Comparison of ENCODE assay signal across 26 mouse cellular contexts in genomic region chr16:10845952-10846351, GRCm38 (mm10). TPM values are rescaled to one million over a fixed set of nuclear protein-coding genes. Genes with fewer than 3 reads are reported as not detected.
DNase-seq lines count a peak whose midpoint lies in the region; ATAC-seq lines count a peak whose summit lies in the region.
"Had no signal": no experiment of that assay in that cellular context is flagged by ENCODE, and none has a peak within 500 bp of the region (broad histone marks: within the 10 kb centered on the region; RNA-seq: fewer than 3 reads in every experiment).

No protein-coding gene starts in this region.

- H3K27me3 ChIP-seq in heart, embryonic 11.5 days (ENCODE audit: control insufficient read depth, insufficient read depth, low read length) = no peaks in the 10 kb centered on the region
- no peaks in the 10 kb centered on the region for H3K27me3 ChIP-seq in limb, embryonic 10.5 days (ENCODE audit: low read depth, poor library complexity, severe bottlenecking)
- H3K27me3 ChIP-seq in kidney, embryonic 14.5 days (ENCODE audit: control insufficient read depth, insufficient read depth, low read length) = no peaks in the 10 kb centered on the region
- H3K27me3 ChIP-seq: forebrain, embryonic 13.5 days; heart, embryonic 13.5 days; hindbrain, embryonic 12.5 days; hindbrain, embryonic 15.5 days had no signal

- WGBS in heart, embryonic 11.5 days (ENCODE audit: insufficient replicate concordance) = 77% methylated on average over 6 of the region's 6 CpGs
- WGBS in limb, embryonic 10.5 days = 88% methylated on average over 6 of the region's 6 CpGs
- WGBS in kidney, embryonic 14.5 days = 87% methylated on average over 6 of the region's 6 CpGs

- intact Hi-C loops in heart, postnatal 14 days (cut with DNase I) = loop anchor here (2.0 to 5.0 kb wide), 3 partner anchors 59 to 273 kb away; partner anchors contain the start of genes Socs1 and Tnp2

- H3K27ac ChIP-seq in heart, embryonic 11.5 days (ENCODE audit: low read depth, low read length) = 0 out of 2 replicates have a peak overlapping the region, but pooled peaks have one; percentile 4
- 0 out of 2 replicates have a peak overlapping the region, but pooled peaks have one; percentile 14 for H3K27ac ChIP-seq in limb, embryonic 10.5 days
- no peak overlapping the region for H3K27ac ChIP-seq in kidney, embryonic 14.5 days (ENCODE audit: low read depth, low read length)
- H3K27ac ChIP-seq: forebrain, embryonic 10.5 days; forebrain, embryonic 13.5 days; heart, embryonic 13.5 days; hindbrain, embryonic 12.5 days; hindbrain, embryonic 15.5 days had no signal

- H3K4me1 ChIP-seq in heart, embryonic 11.5 days (ENCODE audit: control insufficient read depth, insufficient read depth, low read length) = peaks cover 14% of the 10 kb centered on the region
- peaks cover 45% of the 10 kb centered on the region for H3K4me1 ChIP-seq in limb, embryonic 10.5 days
- peaks cover 20% of the 10 kb centered on the region for H3K4me1 ChIP-seq in kidney, embryonic 14.5 days (ENCODE audit: control insufficient read depth, insufficient read depth, low read length)

- no peak for ATAC-seq in heart, embryonic 11.5 days (replicated peaks; ENCODE audit: insufficient number of reproducible peaks, low FRiP score, low TSS enrichment)
- no peak for ATAC-seq in kidney, embryonic 14.5 days (ENCODE audit: low FRiP score, low TSS enrichment)
- ATAC-seq: forebrain, embryonic 13.5 days; forebrain, embryonic 16.5 days had no signal

- no peaks in the 10 kb centered on the region for H3K9me3 ChIP-seq in heart, embryonic 11.5 days (replicated peaks; ENCODE audit: control insufficient read depth, low read length)
- no peaks in the 10 kb centered on the region for H3K9me3 ChIP-seq in limb, embryonic 10.5 days (replicated peaks)
- H3K9me3 ChIP-seq in kidney, embryonic 14.5 days (ENCODE audit: control insufficient read depth, low read length) = no peaks in the 10 kb centered on the region
- H3K9me3 ChIP-seq: forebrain, embryonic 10.5 days; forebrain, embryonic 13.5 days; heart, embryonic 13.5 days; hindbrain, embryonic 12.5 days; hindbrain, embryonic 15.5 days had no signal

- no peak overlapping the region for H3K9ac ChIP-seq in heart, embryonic 11.5 days (ENCODE audit: low read depth, low read length)
- no peak overlapping the region for H3K9ac ChIP-seq in kidney, embryonic 14.5 days (ENCODE audit: low read depth, low read length)
- H3K9ac ChIP-seq: forebrain, embryonic 13.5 days; heart, embryonic 13.5 days; hindbrain, embryonic 12.5 days; hindbrain, embryonic 15.5 days had no signal

- no peaks in the 10 kb centered on the region for H3K36me3 ChIP-seq in heart, embryonic 11.5 days (ENCODE audit: control insufficient read depth, insufficient read depth, low read length)
- peaks cover 7% of the 10 kb centered on the region for H3K36me3 ChIP-seq in limb, embryonic 10.5 days
- no peaks in the 10 kb centered on the region for H3K36me3 ChIP-seq in kidney, embryonic 14.5 days (ENCODE audit: control insufficient read depth, insufficient read depth, low read length)
- H3K36me3 ChIP-seq: hindbrain, embryonic 12.5 days; hindbrain, embryonic 15.5 days had no signal

- H3K4me3 ChIP-seq in heart, embryonic 11.5 days (ENCODE audit: low read depth, low read length) = no peak overlapping the region
- H3K4me3 ChIP-seq in limb, embryonic 10.5 days = no peak overlapping the region
- no peak overlapping the region for H3K4me3 ChIP-seq in kidney, embryonic 14.5 days (ENCODE audit: low read length)
- H3K4me3 ChIP-seq: forebrain, embryonic 10.5 days; forebrain, embryonic 13.5 days; heart, embryonic 13.5 days; hindbrain, embryonic 12.5 days; hindbrain, embryonic 15.5 days had no signal

- peak; percentile 30 to 56 for DNase-seq in adrenal gland, postnatal 36 days
- DNase-seq in adrenal gland, adult 18-20 months (ENCODE audit: low spot score in 2 of 2) = no peak
- no peak for DNase-seq in heart, postnatal 14 days
- no peak for DNase-seq in limb, embryonic 10.5 days (ENCODE audit: low spot score)

- H3K4me2 ChIP-seq in heart, embryonic 11.5 days = no peak overlapping the region
- no peak overlapping the region for H3K4me2 ChIP-seq in kidney, embryonic 14.5 days (replicated peaks; ENCODE audit: low read depth, low read length)
- H3K4me2 ChIP-seq: forebrain, embryonic 13.5 days; heart, embryonic 13.5 days; hindbrain, embryonic 12.5 days; hindbrain, embryonic 15.5 days had no signal

RNA-seq across cellular contexts. Expression of gene Rmi2, which starts 11.1 kb away (rescaled TPM):
- total RNA-seq in adrenal gland, postnatal 36 days (2021) = under 1 TPM; 0.46 to 0.93 TPM
- under 1 TPM; 0.51 to 0.56 TPM for total RNA-seq in adrenal gland, adult 18-20 months (2021)
- polyA plus RNA-seq in heart, embryonic 11.5 days (2014; fragmentation: Nextera tagmentation; extraction: Ambion mirVana) = 2.7 and 2.9 TPM in 2 replicates
- 1 to 10 TPM in 1 of 2 experiments, under 1 TPM in 1; 0.55 to 1.4 TPM for total RNA-seq in heart, postnatal 14 days (2021)
- polyA plus RNA-seq in limb, embryonic 10.5 days (2016; fragmentation: Nextera tagmentation; extraction: Ambion mirVana) = 4.2 and 4.8 TPM in 2 replicates
- 6.0 and 6.2 TPM in 2 replicates for polyA plus RNA-seq in kidney, embryonic 14.5 days (2014; fragmentation: Nextera tagmentation; extraction: Ambion mirVana)

RNA-seq across cellular contexts. Expression of gene Gm11172, which starts 33.2 kb away (rescaled TPM):
- total RNA-seq in adrenal gland, postnatal 36 days (2021) = not detected
- not detected for total RNA-seq in adrenal gland, adult 18-20 months (2021)
- polyA plus RNA-seq in heart, embryonic 11.5 days (2014; fragmentation: Nextera tagmentation; extraction: Ambion mirVana) = not detected in 2 replicates
- total RNA-seq in heart, postnatal 14 days (2021) = not detected
- polyA plus RNA-seq in limb, embryonic 10.5 days (2016; fragmentation: Nextera tagmentation; extraction: Ambion mirVana) = not detected in 2 replicates
- polyA plus RNA-seq in kidney, embryonic 14.5 days (2014; fragmentation: Nextera tagmentation; extraction: Ambion mirVana) = not detected in 2 replicates
- total RNA-seq: adrenal gland, postnatal 4 days; gastrocnemius, adult 18-20 months; gastrocnemius, postnatal 25 days; heart, adult 18-20 months; heart, postnatal 25 days; hematopoietic stem cell, adult 5-6 weeks; MEL had no signal
- polyA plus RNA-seq: C2C12; CD4-positive, CD25-positive, alpha-beta regulatory T cell, adult 4 months; embryonic facial prominence, embryonic 11.5 days; embryonic facial prominence, embryonic 14.5 days; forebrain, embryonic 10.5 days; forebrain, embryonic 13.5 days; forebrain, embryonic 16.5 days; gonadal fat pad, adult 2 months; heart, embryonic 13.5 days; heart, embryonic 16.5 days; hindbrain, embryonic 12.5 days; hindbrain, embryonic 15.5 days; intestine, embryonic 16.5 days had no signal

RNA-seq across cellular contexts. Expression of gene Prm1, which starts 40.3 kb away (rescaled TPM):
- total RNA-seq in adrenal gland, postnatal 36 days (2021) = not detected
- total RNA-seq in adrenal gland, adult 18-20 months (2021) = not detected
- polyA plus RNA-seq in heart, embryonic 11.5 days (2014; fragmentation: Nextera tagmentation; extraction: Ambion mirVana) = not detected in 2 replicates
- not detected for total RNA-seq in heart, postnatal 14 days (2021)
- not detected in 2 replicates for polyA plus RNA-seq in limb, embryonic 10.5 days (2016; fragmentation: Nextera tagmentation; extraction: Ambion mirVana)
- polyA plus RNA-seq in kidney, embryonic 14.5 days (2014; fragmentation: Nextera tagmentation; extraction: Ambion mirVana) = not detected in 2 replicates
- total RNA-seq: adrenal gland, postnatal 4 days; gastrocnemius, adult 18-20 months; gastrocnemius, postnatal 25 days; heart, adult 18-20 months; heart, postnatal 25 days; hematopoietic stem cell, adult 5-6 weeks; MEL had no signal
- polyA plus RNA-seq: C2C12; embryonic facial prominence, embryonic 11.5 days; embryonic facial prominence, embryonic 14.5 days; forebrain, embryonic 10.5 days; forebrain, embryonic 13.5 days; forebrain, embryonic 16.5 days; hindbrain, embryonic 12.5 days; intestine, embryonic 16.5 days had no signal

RNA-seq across cellular contexts. Expression of gene Prm2, which starts 50.0 kb away (rescaled TPM):
- total RNA-seq in adrenal gland, postnatal 36 days (2021) = not detected
- not detected for total RNA-seq in adrenal gland, adult 18-20 months (2021)
- polyA plus RNA-seq in heart, embryonic 11.5 days (2014; fragmentation: Nextera tagmentation; extraction: Ambion mirVana) = not detected in 2 replicates
- not detected for total RNA-seq in heart, postnatal 14 days (2021)
- not detected in 2 replicates for polyA plus RNA-seq in limb, embryonic 10.5 days (2016; fragmentation: Nextera tagmentation; extraction: Ambion mirVana)
- not detected in 2 replicates for polyA plus RNA-seq in kidney, embryonic 14.5 days (2014; fragmentation: Nextera tagmentation; extraction: Ambion mirVana)
- total RNA-seq: adrenal gland, postnatal 4 days; gastrocnemius, adult 18-20 months; gastrocnemius, postnatal 25 days; heart, adult 18-20 months; heart, postnatal 25 days; hematopoietic stem cell, adult 5-6 weeks; MEL had no signal
- polyA plus RNA-seq: C2C12; CD4-positive, CD25-positive, alpha-beta regulatory T cell, adult 4 months; embryonic facial prominence, embryonic 11.5 days; embryonic facial prominence, embryonic 14.5 days; forebrain, embryonic 10.5 days; forebrain, embryonic 13.5 days; forebrain, embryonic 16.5 days; heart, embryonic 13.5 days; heart, embryonic 16.5 days; hindbrain, embryonic 12.5 days; hindbrain, embryonic 15.5 days; intestine, embryonic 16.5 days had no signal

RNA-seq across cellular contexts. Expression of gene Prm3, which starts 55.2 kb away (rescaled TPM):
- total RNA-seq in adrenal gland, postnatal 36 days (2021) = not detected
- not detected for total RNA-seq in adrenal gland, adult 18-20 months (2021)
- not detected in 2 replicates for polyA plus RNA-seq in heart, embryonic 11.5 days (2014; fragmentation: Nextera tagmentation; extraction: Ambion mirVana)
- total RNA-seq in heart, postnatal 14 days (2021) = not detected
- not detected in 2 replicates for polyA plus RNA-seq in limb, embryonic 10.5 days (2016; fragmentation: Nextera tagmentation; extraction: Ambion mirVana)
- not detected in 2 replicates for polyA plus RNA-seq in kidney, embryonic 14.5 days (2014; fragmentation: Nextera tagmentation; extraction: Ambion mirVana)
- total RNA-seq: adrenal gland, postnatal 4 days; gastrocnemius, adult 18-20 months; gastrocnemius, postnatal 25 days; heart, adult 18-20 months; heart, postnatal 25 days; hematopoietic stem cell, adult 5-6 weeks; MEL had no signal
- polyA plus RNA-seq: C2C12; CD4-positive, CD25-positive, alpha-beta regulatory T cell, adult 4 months; embryonic facial prominence, embryonic 11.5 days; embryonic facial prominence, embryonic 14.5 days; forebrain, embryonic 10.5 days; forebrain, embryonic 13.5 days; forebrain, embryonic 16.5 days; heart, embryonic 13.5 days; heart, embryonic 16.5 days; hindbrain, embryonic 12.5 days; hindbrain, embryonic 15.5 days; intestine, embryonic 16.5 days had no signal

Comparison
In these comparisons a context has a peak if more than half of its experiments do, and no peak if none do; other contexts are left out.
1. DNase-seq: peak in adrenal gland, postnatal 36 days (2 of 2); none in adrenal gland, adult 18-20 months (0 of 2), heart, postnatal 14 days (0 of 2) and limb, embryonic 10.5 days (single experiment).